Mouse (Mus musculus) kidney, adult 2 months (tissue): ENCODE results near the gene Noto.

Experiments
- CTCF ChIP-seq: fragments of 200-500 bp; conservative IDR thresholded peaks from 2 replicates; pipeline ENCODE4 v1.5.1; 2011; ENCODE audit warnings: low read depth, mild to moderate bottlenecking, control low read depth, low read length, moderate library complexity, mixed read lengths; ENCODE audit not compliant: insufficient read depth, insufficient read length
- POLR2A ChIP-seq: fragments of 200-500 bp; IDR thresholded peaks from one replicate; pipeline ENCODE4 v1.6.1; 2011; ENCODE audit warnings: low read depth, low read length, control low read depth

DNA sequence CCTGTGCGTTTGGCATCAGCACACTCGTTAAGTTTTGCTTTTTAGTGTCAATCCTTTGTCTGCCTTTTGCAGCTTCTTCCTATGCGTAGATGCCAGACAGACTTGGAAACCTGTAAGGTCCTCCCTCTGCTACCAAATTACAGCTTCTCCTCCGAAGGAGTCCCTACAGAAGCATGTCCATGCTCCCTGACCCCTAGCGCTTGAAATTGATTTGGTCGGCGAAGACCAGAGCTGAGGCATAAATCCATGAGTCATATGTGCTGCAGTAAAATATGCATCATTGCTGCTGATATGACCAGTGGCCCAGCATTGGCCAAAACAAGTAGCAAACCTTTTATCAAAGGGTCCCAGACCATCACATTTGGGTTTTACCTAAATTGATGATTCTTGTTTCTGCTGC lies 29.1 kb downstream of the Noto start:
- TF ChIP-seq POLR2A, result no peak
- no peak for TF ChIP-seq CTCF
